Mouse (Mus musculus) CH12.LX (cell line): ENCODE results near the gene C77080. TPM values are rescaled to one million over a fixed set of nuclear protein-coding genes. Genes with fewer than 3 reads are reported as not detected.

ENCODE experiments used
- DNase-seq: peaks from one replicate; pipeline ENCODE4 v3.0.0-alpha.2; 2013; ENCODE audit errors: extremely low read depth
- H3K27ac ChIP-seq: 2 replicates; pipeline ENCODE4 v1.5.1; 2012; ENCODE audit warnings: low read depth, mild to moderate bottlenecking, control low read depth, moderate library complexity; ENCODE audit not compliant: insufficient read depth
- H3K27me3 ChIP-seq: replicated peaks from 2 replicates; pipeline ENCODE3; 2012; ENCODE audit warnings: inconsistent platforms
- H3K36me3 ChIP-seq, 2 experiments: replicated peaks in 1 of 2; 2 replicates each; pipeline versions ENCODE3 to v1.6.1; 2012; ENCODE audit warnings: inconsistent platforms in 1 of 2, low read length in 1 of 2, mild to moderate bottlenecking in 1 of 2, mixed read lengths in 1 of 2, moderate library complexity in 1 of 2; ENCODE audit not compliant: control insufficient read depth in 1 of 2, insufficient read depth in 1 of 2
- H3K4me1 ChIP-seq, 2 experiments: 2 replicates each; pipeline ENCODE4 v1.6.1; 2012; ENCODE audit warnings: inconsistent platforms in 1 of 2, moderate library complexity in 1 of 2; ENCODE audit not compliant: insufficient read depth in 2 of 2, control insufficient read depth in 1 of 2
- H3K4me2 ChIP-seq: 2 replicates; pipeline ENCODE4 v1.6.1; 2012; ENCODE audit warnings: low read depth, mild to moderate bottlenecking, control low read depth; ENCODE audit not compliant: poor library complexity, insufficient read depth, severe bottlenecking
- H3K4me3 ChIP-seq, 3 experiments: fragments of 150-350 bp in 1 of 3; sonication (generic) in 1 of 3; replicated peaks in 1 of 3; 2 replicates each; pipeline versions ENCODE3 to v1.5.1; 2011 to 2012; ENCODE audit warnings: low read depth in 2 of 3, low read length in 2 of 3, mild to moderate bottlenecking in 2 of 3, moderate library complexity in 2 of 3, control low read depth in 1 of 3, improper control_type of control experiment in 1 of 3, inconsistent platforms in 1 of 3, mixed read lengths in 1 of 3; ENCODE audit not compliant: poor library complexity in 1 of 3
- H3K79me2 ChIP-seq: replicated peaks from 2 replicates; pipeline ENCODE4 v1.6.1; 2012; ENCODE audit warnings: mild to moderate bottlenecking, moderate library complexity; ENCODE audit not compliant: control insufficient read depth, poor library complexity, insufficient read depth, severe bottlenecking; ENCODE audit errors: extremely low read depth
- H3K9ac ChIP-seq: 2 replicates; pipeline ENCODE4 v1.6.1; 2012; ENCODE audit warnings: low read depth, mild to moderate bottlenecking, control low read depth, moderate library complexity; ENCODE audit not compliant: insufficient read depth
- H3K9me3 ChIP-seq: replicated peaks from 2 replicates; pipeline ENCODE3; 2012; ENCODE audit warnings: low read length, inconsistent platforms, mixed read lengths
- E2F4 ChIP-seq: IDR thresholded peaks from 2 replicates; pipeline ENCODE4 v1.6.1; 2011; ENCODE audit warnings: low read depth, low read length, improper control_type of control experiment; ENCODE audit not compliant: insufficient replicate concordance
- EP300 ChIP-seq: IDR thresholded peaks from 2 replicates; pipeline ENCODE4 v1.6.1; 2011; ENCODE audit warnings: low read length, improper control_type of control experiment
- ETS1 ChIP-seq: conservative IDR thresholded peaks from 2 replicates; pipeline ENCODE4 v1.6.1; 2012; ENCODE audit warnings: low read depth, mild to moderate bottlenecking, inconsistent platforms, low read length, improper control_type of control experiment, moderate library complexity
- HCFC1 ChIP-seq: IDR thresholded peaks from 2 replicates; pipeline ENCODE4 v1.6.1; 2012; ENCODE audit warnings: low read depth, mild to moderate bottlenecking, inconsistent platforms, low read length, improper control_type of control experiment
- JUN ChIP-seq: IDR thresholded peaks from 2 replicates; pipeline ENCODE4 v1.6.1; 2011; ENCODE audit warnings: low read depth, mild to moderate bottlenecking, low read length, improper control_type of control experiment, moderate library complexity; ENCODE audit not compliant: insufficient read depth
- KAT2A ChIP-seq: IDR thresholded peaks from 2 replicates; pipeline ENCODE4 v1.6.1; 2012; ENCODE audit warnings: low read length, improper control_type of control experiment, inconsistent platforms; ENCODE audit not compliant: insufficient replicate concordance
- MAFK ChIP-seq: IDR thresholded peaks from 2 replicates; pipeline ENCODE4 v1.6.1; 2011; ENCODE audit warnings: low read length, improper control_type of control experiment; ENCODE audit not compliant: insufficient replicate concordance
- MAX ChIP-seq: IDR thresholded peaks from 2 replicates; pipeline ENCODE4 v1.6.1; 2011; ENCODE audit warnings: low read length, improper control_type of control experiment
- MXI1 ChIP-seq: IDR thresholded peaks from 2 replicates; pipeline ENCODE4 v1.6.1; 2011; ENCODE audit warnings: mild to moderate bottlenecking, low read depth, low read length, improper control_type of control experiment
- NELFE ChIP-seq: IDR thresholded peaks from 2 replicates; pipeline ENCODE4 v1.6.1; 2011; ENCODE audit warnings: low read depth, low read length, improper control_type of control experiment
- NRF1 ChIP-seq: IDR thresholded peaks from 2 replicates; pipeline ENCODE4 v1.6.1; 2014; ENCODE audit warnings: low read depth, mild to moderate bottlenecking, inconsistent platforms, low read length, improper control_type of control experiment, moderate library complexity
- RAD21 ChIP-seq: IDR thresholded peaks from 2 replicates; pipeline ENCODE4 v1.6.1; 2011; ENCODE audit warnings: low read depth, mild to moderate bottlenecking, low read length, improper control_type of control experiment, moderate library complexity
- SIN3A ChIP-seq: IDR thresholded peaks from 2 replicates; pipeline ENCODE4 v1.6.1; 2012; ENCODE audit warnings: low read length, improper control_type of control experiment, inconsistent platforms
- TBP ChIP-seq: conservative IDR thresholded peaks from 2 replicates; pipeline ENCODE4 v1.6.1; 2011; ENCODE audit warnings: low read depth, low read length, improper control_type of control experiment
- TCF12 ChIP-seq: IDR thresholded peaks from 2 replicates; pipeline ENCODE4 v1.6.1; 2014; ENCODE audit warnings: low read depth, mild to moderate bottlenecking, inconsistent platforms, low read length, improper control_type of control experiment
- USF1 ChIP-seq: IDR thresholded peaks from 2 replicates; pipeline ENCODE4 v1.6.1; 2014; ENCODE audit warnings: low read depth, mild to moderate bottlenecking, inconsistent platforms, low read length, improper control_type of control experiment
- ZKSCAN1 ChIP-seq: IDR thresholded peaks from 2 replicates; pipeline ENCODE4 v1.6.1; 2012; ENCODE audit warnings: low read depth, inconsistent platforms, low read length, improper control_type of control experiment, borderline replicate concordance
- ZMIZ1 ChIP-seq: IDR thresholded peaks from 2 replicates; pipeline ENCODE4 v1.6.1; 2012; ENCODE audit warnings: low read depth, mild to moderate bottlenecking, inconsistent platforms, low read length, improper control_type of control experiment
- ZNF384 ChIP-seq: IDR thresholded peaks from 2 replicates; pipeline ENCODE4 v1.6.1; 2012; ENCODE audit warnings: low read depth, low read length, improper control_type of control experiment, inconsistent platforms
- dilution Hi-C: fragments of 300-500 bp; cut with MboI; formaldehyde crosslinking; loops from 2 replicates; pipeline ENCODE4 v1.14.3; 2020; ENCODE audit warnings: low sequenced_read_pairs; ENCODE audit not compliant: extremely low pct_unique_long_range_greater_than_20kb, extremely low pct_ligation_motif_present
- in situ Hi-C: fragments of 300-500 bp; cut with MboI; formaldehyde crosslinking; loops from 3 replicates; pipeline ENCODE4 v1.14.3; 2019; ENCODE audit warnings: low sequenced_read_pairs, low pct_ligation_motif_present, low pct_unique_long_range_greater_than_20kb, mixed read lengths
- polyA plus RNA-seq: library from polyadenylated mRNA; unstranded; fragments of >175 nt; gene quantifications from 2 replicates; pipeline ENCODE4 v1.2.1, GENCODE M21; 2012; ENCODE audit warnings: low read depth; ENCODE audit not compliant: insufficient read length
- total RNA-seq, 2 experiments: library from RNA; depleted of rRNA; stranded (reverse); fragments of 300-350 nt in 1 of 2; fragments of >200 nt in 1 of 2; gene quantifications; 2 replicates each; pipeline ENCODE4 v1.2.3; 2012 to 2014

The C77080 gene
- total and polyA plus RNA-seq, 3 experiments: 0.38 to 1.1 TPM; not detected in 1

- Histone ChIP-seq H3K36me3 (peaks cover 13 to 45% of the 10 kb centered on the region in 2 experiments), H3K27me3 (no peaks in the 10 kb centered on the region)
- dilution Hi-C loops: no loop called here
These were observed 37.6 kb downstream of the C77080 start for GRCm38 (mm10) chr4:129223421-129224281.

DNA sequence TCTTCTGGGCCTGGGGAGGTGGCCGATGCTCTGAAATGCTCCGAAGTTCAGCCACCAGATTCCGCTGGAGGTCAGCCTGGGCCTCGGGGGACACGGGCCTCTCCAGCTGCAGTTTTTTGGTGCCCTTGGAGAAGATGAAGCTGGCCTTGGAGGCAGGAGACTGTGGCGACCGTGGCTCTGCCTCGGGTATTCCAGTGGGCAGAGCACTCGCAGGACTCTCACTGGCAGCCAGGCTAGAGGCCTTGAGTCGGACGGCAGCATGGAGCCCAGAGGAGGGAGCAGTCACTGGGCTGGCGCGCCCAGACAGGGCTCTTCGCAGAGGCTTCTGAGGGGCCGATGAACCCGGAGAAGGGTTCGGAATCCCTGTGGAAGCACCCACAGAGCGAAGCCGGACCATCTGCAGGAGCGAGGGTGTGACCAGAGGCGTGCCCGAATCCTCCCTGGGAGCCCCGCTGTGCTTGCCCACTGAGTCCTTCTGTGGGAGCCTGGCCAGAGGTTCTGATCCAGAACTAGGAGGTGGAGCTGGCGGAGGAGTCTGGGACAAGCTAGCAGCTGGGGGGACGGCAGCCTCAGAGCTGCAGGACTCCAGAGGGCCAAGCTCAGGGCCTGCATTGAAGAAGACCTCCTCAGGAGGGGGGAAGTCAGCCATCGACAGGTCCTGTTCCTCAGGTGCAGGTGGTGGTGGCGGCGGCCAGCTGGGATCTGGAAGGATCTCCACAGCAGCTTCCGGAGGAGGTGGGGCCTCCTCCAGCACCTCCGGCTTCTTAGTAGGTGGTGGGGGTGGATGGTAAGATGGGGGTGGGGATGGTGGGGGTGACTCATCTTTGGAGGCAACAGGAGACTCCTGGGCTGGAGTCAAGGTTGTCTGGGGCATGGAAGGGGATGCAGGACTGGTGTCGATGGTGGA, 38.9 kb downstream of the C77080 start:
- no peak overlapping the region for H3K4me2 ChIP-seq
- no peak overlapping the region for H3K9ac ChIP-seq
- TF ChIP-seq RAD21 (no peak), ETS1 (no peak), MAX (no peak)
- dilution Hi-C loops (no loop called here), in situ Hi-C loops (loop anchor here (5.0 kb wide), 1 partner anchor 35 kb away; no protein-coding TSS in a partner anchor)
- H3K27ac ChIP-seq: no peak overlapping the region
- H3K4me1 ChIP-seq: no peaks in the 10 kb centered on the region
- no peaks in the 10 kb centered on the region for H3K27me3 ChIP-seq
- DNase-seq: no peak
- H3K79me2 ChIP-seq: no peaks in the 10 kb centered on the region
- H3K9me3 ChIP-seq: no peaks in the 10 kb centered on the region
- H3K4me3 ChIP-seq: no peak overlapping the region
- H3K36me3 ChIP-seq: peaks cover 25 to 58% of the 10 kb centered on the region in 2 experiments

More at GRCm38 (mm10) chr4:129223421-129224281, 37.6 kb downstream of the C77080 start:
- Histone ChIP-seq H3K4me2 (no peak overlapping the region), H3K27ac (no peak overlapping the region), H3K79me2 (no peaks in the 10 kb centered on the region), H3K9me3 (no peaks in the 10 kb centered on the region), H3K4me3 (no peak overlapping the region), H3K9ac (no peak overlapping the region), H3K4me1 (0 out of 4 replicates have a peak, but pooled peaks cover 3% of the 10 kb centered on the region in 2 experiments)
- DNase-seq: no peak
- in situ Hi-C loops: loop anchor here (5.0 kb wide), 1 partner anchor 34 kb away; no protein-coding TSS in a partner anchor
- no peak for TF ChIP-seq EP300
- no peak for TF ChIP-seq USF1
- TF ChIP-seq SIN3A: no peak
- no peak for TF ChIP-seq NRF1
- TF ChIP-seq E2F4: no peak
- no peak for TF ChIP-seq TBP
- TF ChIP-seq ZKSCAN1: no peak
- TF ChIP-seq HCFC1: no peak
- no peak for TF ChIP-seq TCF12
- no peak for TF ChIP-seq JUN
- TF ChIP-seq MXI1: no peak
- TF ChIP-seq ZMIZ1: no peak
- no peak for TF ChIP-seq KAT2A
- TF ChIP-seq ZNF384: no peak
- no peak for TF ChIP-seq MAX
- no peak for TF ChIP-seq MAFK
- no peak for TF ChIP-seq NELFE
